Mouse (Mus musculus) lung, adult 2 months (tissue): ENCODE measurements around the gene Sbf2.

ENCODE experiments used
- CTCF ChIP-seq: fragments of 200-500 bp; IDR thresholded peaks from 2 replicates; pipeline ENCODE4 v1.5.1; 2011; ENCODE audit warnings: mild to moderate bottlenecking, low read length, control low read depth; ENCODE audit not compliant: insufficient read depth
- POLR2A ChIP-seq: fragments of 200-500 bp; IDR thresholded peaks from 2 replicates; pipeline ENCODE4 v1.6.1; 2011; ENCODE audit warnings: low read depth, mild to moderate bottlenecking, control low read depth, low read length, borderline replicate concordance; ENCODE audit errors: extremely low read depth

DNA sequence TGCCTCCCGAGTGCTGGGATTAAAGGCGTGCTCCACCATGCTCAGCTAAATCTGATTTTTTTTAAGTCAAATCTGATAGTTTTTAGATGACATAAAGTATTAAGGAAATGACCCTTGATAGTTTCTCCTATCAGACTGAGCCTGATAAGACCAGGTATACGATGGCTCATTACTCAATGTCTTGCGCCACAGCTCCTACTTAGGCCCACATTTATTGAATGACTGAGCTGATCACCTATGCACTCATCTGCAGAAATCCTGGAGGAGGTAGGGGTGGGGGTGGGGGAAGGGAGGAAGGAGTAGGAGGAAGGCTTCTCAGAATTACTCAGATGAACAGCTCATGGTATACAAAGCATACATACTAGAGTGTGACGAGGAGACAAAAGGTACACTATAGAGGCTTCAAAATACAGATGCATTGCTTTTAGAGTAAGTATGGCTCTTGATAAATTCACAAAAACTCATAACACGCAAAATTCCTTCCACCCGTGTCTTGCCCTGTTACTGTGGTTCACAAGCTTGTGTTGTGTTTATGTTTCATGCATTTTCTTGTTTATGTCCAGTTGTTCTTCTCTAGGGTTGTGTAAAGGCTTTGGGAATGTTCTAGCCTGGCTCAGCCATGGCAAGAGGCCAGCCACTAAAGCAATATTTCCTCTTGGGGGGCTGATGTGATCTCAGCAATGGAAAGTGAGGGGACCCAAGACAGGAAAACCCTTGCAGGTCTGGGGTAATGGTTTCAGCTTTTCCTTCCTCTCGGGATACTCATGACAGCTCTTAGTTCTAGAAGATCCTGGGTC lies 32.1 kb upstream of the Sbf2 start:
- no peak for TF ChIP-seq CTCF
- TF ChIP-seq POLR2A = no peak
